Mouse (Mus musculus) gastrocnemius, postnatal 36 days (tissue): ENCODE measurements at regions not wholly inside any gene's neighbourhood (a gene's known extent, or its start where the extent isn't known, plus 50 kb on each side); places are given as distances from the start of the nearest gene placed in this dataset.

ENCODE experiments used
- DNase-seq, 2 experiments: peaks; one replicate each; pipeline ENCODE4 v3.0.0; 2022
- intact Hi-C: fragments of 180-260 bp; cut with DNase I; formaldehyde crosslinking; loops from one replicate; pipeline ENCODE4 v1.15.1; 2025
- microRNA-seq, 2 experiments: library from miRNA; unstranded; fragments of <30 nt; microRNA quantifications; one replicate each; pipeline ENCODE4 v1.2.0; 2021

GRCm38 (mm10) chr9:112436094-112436493 lies 200.4 kb upstream of the Arpp21 start:
- DNase-seq, result no peak
- intact Hi-C loops, result no loop called here

DNA sequence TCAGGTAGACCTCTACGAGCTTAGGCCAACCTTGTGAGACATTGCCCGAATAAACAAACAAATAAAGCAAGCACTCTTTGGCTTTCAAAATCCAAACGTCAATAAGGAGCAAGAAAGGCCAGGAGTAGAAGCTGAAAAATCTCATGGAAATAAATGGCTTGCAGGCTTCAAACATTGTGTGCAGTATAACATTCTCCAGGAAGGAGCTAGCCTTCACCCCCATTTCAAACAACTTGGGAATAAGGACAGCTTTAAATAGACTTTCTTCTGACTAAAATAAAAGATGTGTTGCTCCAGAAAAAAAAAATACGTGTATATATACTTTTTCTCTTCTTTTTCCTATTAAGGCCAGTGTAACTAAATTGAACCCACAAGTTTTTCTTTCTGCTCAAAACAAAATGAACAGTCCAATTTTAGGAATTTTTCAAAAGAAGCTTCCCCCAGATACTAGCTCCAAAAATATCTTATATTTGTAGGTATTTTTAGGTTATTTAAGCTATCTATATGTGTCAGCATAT lies 196.2 kb upstream of the Arpp21 start:
- intact Hi-C loops, result no loop called here
- no peak for DNase-seq

- DNase-seq, result no peak
- intact Hi-C loops, result no loop called here
Observed at GRCm38 (mm10) chr9:112429196-112429595, 193.5 kb upstream of the Arpp21 start.

DNA sequence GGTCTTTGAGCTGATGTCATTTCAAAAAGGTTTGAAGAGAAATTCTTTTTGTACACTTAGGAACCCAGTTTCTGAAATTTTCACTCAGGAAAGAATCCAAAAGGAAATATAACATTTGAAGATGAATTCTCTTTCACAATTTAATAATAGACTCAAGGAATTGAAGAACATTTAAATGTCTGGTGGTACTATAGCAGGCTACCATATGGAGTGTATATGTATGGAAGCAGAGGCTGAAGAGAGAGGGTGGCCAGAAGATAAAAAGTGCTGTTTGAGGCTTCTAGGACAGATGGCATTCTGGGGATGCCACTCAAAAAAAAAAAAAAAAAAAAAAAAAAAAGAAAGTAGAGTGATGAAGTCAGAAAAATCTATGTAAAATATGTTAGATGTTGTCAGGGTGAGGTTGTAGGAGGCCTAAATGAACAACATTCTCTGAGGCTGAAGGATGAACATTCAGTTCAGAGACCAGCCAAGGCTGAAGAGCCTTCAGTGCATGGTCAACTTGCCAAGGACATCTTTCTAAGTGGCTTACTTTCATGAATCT lies 170.1 kb upstream of the Arpp21 start:
- no peak for DNase-seq
- intact Hi-C loops, result no loop called here

GRCm38 (mm10) chr9:112370746-112371145 lies 135.0 kb upstream of the Arpp21 start:
- intact Hi-C loops, result no loop called here
- DNase-seq, result no peak

- intact Hi-C loops, result no loop called here
- DNase-seq, result no peak
Observed at GRCm38 (mm10) chr9:112367291-112367690, 131.6 kb upstream of the Arpp21 start.

DNA sequence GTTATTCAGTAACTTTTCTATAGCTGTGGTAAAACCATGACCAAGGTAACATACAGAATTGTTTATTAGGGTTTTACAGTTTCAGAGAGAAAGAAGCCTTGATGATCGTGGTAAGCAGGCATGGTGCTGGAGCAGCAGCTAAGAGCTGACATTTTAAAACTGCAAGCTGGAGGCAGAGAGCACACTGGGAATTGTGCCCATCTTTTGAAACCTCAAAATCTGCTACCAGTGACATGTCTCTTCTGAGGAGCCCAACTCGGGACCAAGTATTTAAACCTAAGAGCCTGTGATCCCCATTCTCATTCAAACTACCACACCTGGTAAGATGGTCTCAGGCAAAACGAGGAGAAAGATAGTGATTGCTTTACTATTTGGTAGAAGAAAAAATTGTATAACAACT lies 125.6 kb upstream of the Arpp21 start:
- no peak for DNase-seq
- intact Hi-C loops, result no loop called here

DNA sequence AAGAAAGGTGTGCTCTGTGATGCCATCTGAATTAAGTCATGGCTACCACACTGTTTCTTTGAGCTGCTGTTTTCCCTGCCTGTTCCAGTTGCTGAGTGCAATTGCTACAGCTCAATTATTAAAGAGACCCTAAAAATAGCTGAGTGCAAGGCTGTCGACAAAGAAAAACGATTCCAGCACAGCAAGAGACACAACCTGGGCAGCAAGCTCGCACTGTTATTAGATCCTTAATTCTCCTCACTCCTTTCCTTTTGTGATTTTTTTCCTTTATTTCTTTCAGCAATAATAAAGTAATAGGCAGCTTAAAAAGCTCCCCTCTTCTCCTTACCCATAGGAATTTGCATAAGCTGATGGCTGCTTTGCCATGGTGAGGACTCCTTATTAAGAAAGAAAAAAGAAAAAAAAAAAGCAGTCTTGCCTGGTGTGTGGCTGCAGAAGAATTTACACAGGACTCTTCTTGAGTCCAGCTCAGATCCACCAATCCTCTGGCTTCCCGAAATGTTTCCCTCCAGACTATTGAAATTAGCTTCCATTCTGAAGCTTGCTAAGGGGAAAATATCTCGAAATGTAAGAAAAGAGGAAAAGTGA lies 123.1 kb upstream of the Arpp21 start:
- intact Hi-C loops, result no loop called here

DNA sequence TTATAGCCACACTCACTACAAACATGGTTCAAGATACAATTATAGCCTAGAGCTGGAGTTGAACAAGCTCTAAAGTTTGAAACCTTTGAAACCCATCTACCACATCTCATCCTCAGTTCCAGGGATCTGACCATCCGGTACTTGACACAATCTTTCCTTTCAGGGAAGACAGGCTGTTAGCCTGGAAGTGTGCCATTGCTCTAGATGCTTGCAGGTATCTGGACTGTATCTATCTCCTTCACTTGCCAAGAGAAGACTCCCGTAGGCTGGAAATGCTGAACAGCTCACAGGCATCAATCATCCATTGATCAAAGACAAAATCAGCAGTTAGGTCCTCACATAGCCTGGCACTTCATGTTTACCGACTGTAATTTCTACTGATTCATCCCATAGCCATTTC lies 117.5 kb upstream of the Arpp21 start:
- no peak for DNase-seq
- intact Hi-C loops, result no loop called here

More for the DNA sequence above, 123.1 kb upstream of the Arpp21 start:
- DNase-seq, result no peak

- no peak for DNase-seq
- intact Hi-C loops, result no loop called here
Observed at GRCm38 (mm10) chr9:112348942-112349341, 113.2 kb upstream of the Arpp21 start.

GRCm38 (mm10) chr9:112344792-112345191 lies 109.1 kb upstream of the Arpp21 start:
- peak in 1 of 2 experiments; percentile 6 for DNase-seq
- intact Hi-C loops, result no loop called here

- no peak for DNase-seq
- intact Hi-C loops, result no loop called here
Observed at GRCm38 (mm10) chr9:112340363-112340762, 104.6 kb upstream of the Arpp21 start.

- intact Hi-C loops, result no loop called here
- DNase-seq, result no peak
Observed at GRCm38 (mm10) chr9:112320016-112320415, 84.3 kb upstream of the Arpp21 start.

DNA sequence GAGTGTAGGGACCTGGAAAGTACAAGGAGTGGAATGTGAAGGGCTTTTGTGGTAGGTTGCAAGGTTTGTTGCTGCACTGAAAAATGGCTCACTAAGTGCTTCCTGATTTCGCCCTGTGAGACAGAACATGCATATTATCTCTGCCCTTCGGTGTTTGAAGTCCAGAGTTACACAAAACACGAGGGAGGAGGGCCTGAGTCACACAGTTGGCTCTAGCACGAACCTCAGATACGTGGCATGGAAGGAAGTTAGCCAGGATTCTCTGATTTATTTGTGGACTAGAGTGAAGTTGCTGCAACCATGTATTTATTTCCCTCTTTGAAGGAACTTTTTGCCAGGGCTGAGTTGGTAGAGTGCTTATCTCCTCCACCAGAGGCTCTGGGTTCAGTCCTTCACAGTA lies 73.2 kb upstream of the Arpp21 start:
- no peak for DNase-seq
- intact Hi-C loops, result no loop called here

GRCm38 (mm10) chr9:112307837-112308236 lies 72.1 kb upstream of the Arpp21 start:
- DNase-seq, result no peak

DNA sequence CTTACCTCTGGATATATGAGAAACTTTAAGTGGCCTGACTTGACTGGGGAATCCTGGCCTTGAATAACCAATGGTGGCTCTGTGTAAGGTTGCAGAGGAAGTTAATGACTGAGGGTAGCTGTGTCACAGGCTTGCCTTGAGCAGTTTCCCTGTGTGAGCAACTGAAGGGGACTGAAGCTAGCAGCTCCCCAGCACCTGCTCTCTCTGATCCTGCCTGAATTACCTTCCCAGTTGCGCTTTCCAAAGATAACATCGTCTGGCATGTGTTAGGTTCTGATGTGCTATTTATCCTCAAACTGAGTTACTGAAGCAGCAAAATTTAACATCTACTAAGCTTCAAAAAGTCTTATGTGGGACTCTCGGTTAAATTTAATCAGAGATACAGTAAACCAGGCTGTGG lies 56.1 kb upstream of the Arpp21 start:
- no peak for DNase-seq
- intact Hi-C loops, result no loop called here

More at GRCm38 (mm10) chr9:112307837-112308236, 72.1 kb upstream of the Arpp21 start:
- intact Hi-C loops, result no loop called here

Small RNA genes in the stretch of these regions (microRNA-seq; reads per million reads assigned to microRNA genes)
- gene Gm27847, result 0 reads per million in 2 experiments
